Mouse (Mus musculus) erythroblast, embryonic 14.5 days (primary cell): Measurements from ENCODE around the gene Gjd3. TPM values are rescaled to one million over a fixed set of nuclear protein-coding genes. Genes with fewer than 3 reads are reported as not detected.
"Not testable (repeated sequence)": the region's sequence is repeated elsewhere in the genome, so short reads cannot be mapped to it uniquely, and the experiment has no call there.

ENCODE experiments used
- H3K27me3 ChIP-seq: 2 replicates; pipeline ENCODE4 v1.6.1; 2012; ENCODE audit warnings: inconsistent platforms; ENCODE audit not compliant: control insufficient read depth
- H3K36me3 ChIP-seq: 2 replicates; pipeline ENCODE4 v1.6.1; 2012; ENCODE audit warnings: mild to moderate bottlenecking, inconsistent platforms; ENCODE audit not compliant: control insufficient read depth
- H3K4me1 ChIP-seq: 2 replicates; pipeline ENCODE4 v1.6.1; 2012; ENCODE audit warnings: inconsistent platforms; ENCODE audit not compliant: control insufficient read depth
- H3K4me3 ChIP-seq: replicated peaks from 2 replicates; pipeline ENCODE3; 2012; ENCODE audit warnings: moderate library complexity, mild to moderate bottlenecking, inconsistent platforms
- H3K9me3 ChIP-seq: 2 replicates; pipeline ENCODE4 v1.6.1; 2012; ENCODE audit warnings: low read length, inconsistent platforms, mixed read lengths; ENCODE audit not compliant: control insufficient read depth
- GATA1 ChIP-seq: IDR thresholded peaks from 2 replicates; pipeline ENCODE4 v1.6.1; 2012; ENCODE audit warnings: low read length, inconsistent platforms, mixed read lengths
- TAL1 ChIP-seq: IDR thresholded peaks from 3 replicates; pipeline ENCODE4 v1.6.1; 2012; ENCODE audit warnings: low read length, inconsistent platforms, mixed read lengths
- polyA plus RNA-seq: library from polyadenylated mRNA; stranded (reverse); fragments of >175 nt; gene quantifications from 2 replicates; pipeline ENCODE4 v1.2.3, GENCODE M21; 2012

Gjd3 gene
- polyA plus RNA-seq, 1 experiment, result not detected

DNA sequence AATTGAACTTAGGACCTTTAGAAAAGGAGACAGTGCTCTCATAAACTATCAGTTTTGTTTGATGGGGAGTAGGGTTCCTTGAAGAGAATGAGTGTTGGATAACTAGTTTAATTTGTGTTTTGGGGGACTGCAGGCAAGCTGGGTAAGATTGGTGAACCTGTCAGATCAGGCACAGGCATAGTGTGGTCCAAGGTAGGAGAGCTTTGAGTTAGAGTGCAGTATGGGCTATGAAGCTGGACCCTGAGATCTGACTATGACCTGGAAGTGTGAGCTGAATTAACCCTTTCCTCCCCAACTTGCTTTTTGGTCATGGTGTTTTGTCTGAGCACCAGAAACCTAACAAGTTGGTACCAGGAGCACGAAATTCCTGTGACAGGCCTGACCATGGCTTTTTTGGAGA, 31.0 kb upstream of the Gjd3 start:
- TF ChIP-seq GATA1, result no peak
- peaks cover 100% of the 10 kb centered on the region for H3K36me3 ChIP-seq

DNA sequence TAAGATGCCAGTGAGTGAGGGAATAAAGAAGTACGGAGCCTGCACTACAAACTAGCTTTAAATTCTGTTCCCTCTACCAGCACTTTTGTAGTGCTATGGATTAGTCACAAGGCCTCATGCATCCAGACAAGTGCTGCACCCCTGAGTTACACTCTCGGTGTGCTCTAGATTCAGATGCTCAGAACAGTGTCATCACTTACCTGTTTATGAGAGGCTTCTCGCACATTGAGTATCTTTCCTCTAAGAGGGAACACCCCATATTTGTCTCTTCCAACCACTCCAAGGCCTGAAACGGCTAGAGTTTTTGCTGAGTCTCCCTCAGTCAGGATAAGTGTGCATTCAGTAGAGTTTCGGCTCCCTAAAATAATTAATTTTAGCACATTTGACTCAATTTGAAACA, 27.9 kb upstream of the Gjd3 start:
- peaks cover 3% of the 10 kb centered on the region for H3K4me1 ChIP-seq

More for the DNA sequence above, 31.0 kb upstream of the Gjd3 start:
- Histone ChIP-seq H3K9me3 (no peaks in the 10 kb centered on the region), H3K27me3 (no peaks in the 10 kb centered on the region), H3K4me3 (no peak overlapping the region), H3K4me1 (peaks cover 8% of the 10 kb centered on the region)

DNA sequence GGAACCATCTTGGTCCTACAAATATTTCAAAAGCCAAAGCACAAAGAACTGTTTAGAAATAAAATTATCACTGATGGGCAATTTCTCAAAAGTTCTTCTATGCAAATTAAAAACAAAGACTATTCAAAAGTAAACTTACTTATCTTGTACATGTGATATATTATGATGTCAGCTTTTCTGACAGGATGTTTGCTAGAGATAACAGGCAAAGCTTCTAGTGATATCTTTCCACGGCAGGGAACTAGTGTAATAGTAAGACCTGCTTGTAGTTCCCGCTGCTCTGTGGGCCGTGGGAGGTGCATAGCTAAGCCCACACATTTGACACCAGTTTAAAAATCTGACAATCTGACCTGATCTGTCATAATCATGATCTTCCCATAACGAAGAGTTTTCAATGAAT, 27.3 kb upstream of the Gjd3 start:
- peaks cover 3% of the 10 kb centered on the region for H3K4me1 ChIP-seq
- H3K27me3 ChIP-seq, result no peaks in the 10 kb centered on the region
- peaks cover 100% of the 10 kb centered on the region for H3K36me3 ChIP-seq
- no peak for TF ChIP-seq TAL1
- no peak for TF ChIP-seq GATA1
- H3K4me3 ChIP-seq, result no peak overlapping the region
- no peaks in the 10 kb centered on the region for H3K9me3 ChIP-seq

More for the DNA sequence above, 27.9 kb upstream of the Gjd3 start:
- Histone ChIP-seq H3K9me3 (no peaks in the 10 kb centered on the region), H3K4me3 (no peak overlapping the region), H3K27me3 (no peaks in the 10 kb centered on the region), H3K36me3 (peaks cover 100% of the 10 kb centered on the region)
- TF ChIP-seq TAL1 (no peak), GATA1 (no peak)

DNA sequence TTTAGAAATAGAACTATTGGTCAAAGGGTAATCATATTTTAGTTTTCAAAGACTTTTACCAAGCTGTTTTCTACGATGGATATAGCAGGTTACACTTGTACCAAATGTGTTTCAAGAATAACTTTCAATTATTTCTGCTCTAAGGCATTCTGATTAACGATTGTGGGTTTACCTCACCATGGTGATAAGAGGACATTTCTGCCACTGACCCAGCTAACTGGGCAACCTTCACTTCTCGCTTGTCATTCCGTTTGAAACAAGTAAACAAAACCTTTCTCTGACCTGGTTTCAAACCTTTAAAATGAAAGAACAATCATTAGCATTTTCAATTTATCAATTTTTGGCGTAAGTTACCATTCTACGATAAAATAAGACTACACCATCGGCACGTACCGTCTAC, 24.0 kb upstream of the Gjd3 start:
- H3K9me3 ChIP-seq, result no peaks in the 10 kb centered on the region
- H3K4me3 ChIP-seq, result no peak overlapping the region
- H3K36me3 ChIP-seq, result peaks cover 100% of the 10 kb centered on the region
- H3K27me3 ChIP-seq, result no peaks in the 10 kb centered on the region
- no peaks in the 10 kb centered on the region; the same call in 1 of the 2 replicates for H3K4me1 ChIP-seq
- no peak for TF ChIP-seq TAL1
- TF ChIP-seq GATA1, result no peak

DNA sequence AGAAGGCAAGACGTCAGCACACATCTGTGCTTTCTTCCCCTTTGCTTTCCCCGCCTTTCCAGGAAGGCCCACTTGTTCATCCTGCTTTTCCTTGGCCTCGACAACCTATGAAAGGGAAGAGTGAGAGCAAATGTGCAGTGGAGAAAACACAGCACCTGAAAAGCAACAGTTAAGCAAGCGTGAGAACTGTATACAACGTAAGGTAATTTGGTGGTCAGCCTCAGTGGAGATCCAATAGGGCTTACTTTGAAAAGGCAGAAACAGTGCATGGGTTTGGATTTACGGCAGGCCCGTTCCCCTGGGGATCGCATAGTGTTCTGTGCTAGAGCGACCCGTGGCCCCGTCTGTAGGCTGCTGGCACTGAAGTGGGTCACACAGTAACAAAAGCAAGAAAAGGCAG, 16.4 kb upstream of the Gjd3 start:
- Histone ChIP-seq H3K9me3 (no peaks in the 10 kb centered on the region), H3K27me3 (no peaks in the 10 kb centered on the region; the same call in 1 of the 2 replicates), H3K4me1 (no peaks in the 10 kb centered on the region; the same call in 1 of the 2 replicates), H3K36me3 (peaks cover 100% of the 10 kb centered on the region), H3K4me3 (no peak overlapping the region)
- no peak for TF ChIP-seq GATA1
- TF ChIP-seq TAL1, result no peak

DNA sequence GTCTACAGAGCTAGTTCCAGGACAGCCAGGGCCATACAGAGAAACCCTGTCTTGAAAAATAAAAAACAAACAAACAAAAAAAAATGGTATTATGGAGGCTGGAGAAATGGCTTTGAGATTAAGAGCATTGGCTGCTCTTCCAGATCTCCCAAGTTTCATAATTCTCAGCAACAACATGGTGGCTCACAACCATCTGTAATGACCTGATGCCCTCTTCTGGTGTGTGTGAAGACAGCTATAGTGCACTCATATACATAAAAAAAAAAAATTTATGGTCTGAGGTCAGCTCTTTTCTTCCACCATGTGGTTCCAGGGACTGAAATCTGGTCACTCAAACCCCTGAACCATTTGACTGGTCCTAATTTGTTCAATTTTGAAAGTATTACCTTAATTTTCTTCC, 16.0 kb upstream of the Gjd3 start:
- H3K4me1 ChIP-seq, result no peaks in the 10 kb centered on the region; the same call in 1 of the 2 replicates
- H3K27me3 ChIP-seq, result no peaks in the 10 kb centered on the region; the same call in 1 of the 2 replicates
- peaks cover 100% of the 10 kb centered on the region for H3K36me3 ChIP-seq
- no peaks in the 10 kb centered on the region for H3K9me3 ChIP-seq
- TF ChIP-seq TAL1, result no peak
- no peak for TF ChIP-seq GATA1
- no peak overlapping the region for H3K4me3 ChIP-seq

DNA sequence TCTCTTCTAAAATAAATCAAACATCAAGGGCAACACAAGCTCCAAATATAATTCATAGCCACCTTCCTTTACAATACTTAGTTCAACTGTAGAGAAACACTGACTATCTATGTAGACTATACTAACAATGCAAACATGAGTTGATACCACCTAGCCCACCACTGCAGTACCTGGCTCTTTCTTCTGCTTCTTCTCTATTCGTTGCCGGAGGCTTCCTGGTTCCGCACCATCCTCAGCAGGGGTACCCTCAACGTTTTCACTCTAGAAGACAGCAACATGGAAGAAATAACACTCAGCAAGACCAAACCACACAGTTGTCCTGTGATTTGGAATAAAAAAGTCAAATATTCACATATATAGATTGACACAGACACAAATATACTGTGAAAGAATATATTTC, 14.8 kb upstream of the Gjd3 start:
- Histone ChIP-seq H3K27me3 (no peaks in the 10 kb centered on the region; the same call in 1 of the 2 replicates), H3K4me3 (no peak overlapping the region), H3K36me3 (peaks cover 100% of the 10 kb centered on the region), H3K9me3 (no peaks in the 10 kb centered on the region), H3K4me1 (no peaks in the 10 kb centered on the region; the same call in 1 of the 2 replicates)
- TF ChIP-seq GATA1 (no peak), TAL1 (no peak)

DNA sequence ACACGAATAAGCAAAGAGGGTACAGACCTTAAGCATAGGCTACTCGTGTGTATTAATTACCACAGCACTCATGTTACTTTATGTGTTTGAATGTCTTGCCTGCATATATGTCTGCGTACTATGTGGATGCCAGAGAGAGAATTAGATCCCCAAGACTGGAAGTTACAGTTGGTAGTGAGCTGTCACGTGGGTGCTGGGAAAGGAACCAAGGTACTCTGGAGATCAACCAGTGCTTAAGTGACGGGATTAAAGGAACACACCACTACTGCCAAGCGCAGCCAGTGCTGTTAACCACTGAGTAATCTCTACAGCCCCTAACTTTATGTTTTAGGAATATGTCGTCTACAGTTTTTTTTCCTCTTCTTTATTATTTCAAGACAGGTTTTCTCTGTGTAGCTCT, 13.2 kb upstream of the Gjd3 start:
- peaks cover 100% of the 10 kb centered on the region for H3K36me3 ChIP-seq
- TF ChIP-seq TAL1 (no peak), GATA1 (no peak)
- H3K27me3 ChIP-seq, result no peaks in the 10 kb centered on the region; the same call in 1 of the 2 replicates
- no peaks in the 10 kb centered on the region; the same call in 1 of the 2 replicates for H3K4me1 ChIP-seq
- H3K4me3 ChIP-seq, result no peak overlapping the region
- H3K9me3 ChIP-seq, result no peaks in the 10 kb centered on the region

DNA sequence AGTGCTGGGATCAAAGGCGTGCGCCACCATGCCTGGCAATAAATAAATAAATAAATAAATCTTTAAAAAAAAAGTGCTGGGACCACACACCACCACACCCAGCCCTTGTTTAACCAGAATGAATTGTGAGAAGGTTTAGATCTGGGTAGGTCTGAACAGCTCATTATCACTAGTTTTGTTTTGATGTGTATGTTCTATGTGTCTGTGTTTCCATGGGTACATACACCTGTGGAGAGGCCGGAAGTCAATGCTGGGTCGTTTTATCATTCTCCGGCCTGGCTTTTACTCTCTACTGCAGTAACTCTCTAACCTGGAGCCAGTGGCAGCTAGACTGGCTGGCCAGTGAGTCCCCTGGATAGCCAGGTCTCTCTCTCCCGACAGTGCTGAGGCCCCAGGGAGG, 8.1 kb upstream of the Gjd3 start:
- H3K4me1 ChIP-seq, result no peaks in the 10 kb centered on the region
- H3K27me3 ChIP-seq, result no peaks in the 10 kb centered on the region
- H3K9me3 ChIP-seq, result no peaks in the 10 kb centered on the region
- TF ChIP-seq TAL1, result no peak
- no peak for TF ChIP-seq GATA1
- peaks cover 89% of the 10 kb centered on the region for H3K36me3 ChIP-seq
- H3K4me3 ChIP-seq, result no peak overlapping the region

DNA sequence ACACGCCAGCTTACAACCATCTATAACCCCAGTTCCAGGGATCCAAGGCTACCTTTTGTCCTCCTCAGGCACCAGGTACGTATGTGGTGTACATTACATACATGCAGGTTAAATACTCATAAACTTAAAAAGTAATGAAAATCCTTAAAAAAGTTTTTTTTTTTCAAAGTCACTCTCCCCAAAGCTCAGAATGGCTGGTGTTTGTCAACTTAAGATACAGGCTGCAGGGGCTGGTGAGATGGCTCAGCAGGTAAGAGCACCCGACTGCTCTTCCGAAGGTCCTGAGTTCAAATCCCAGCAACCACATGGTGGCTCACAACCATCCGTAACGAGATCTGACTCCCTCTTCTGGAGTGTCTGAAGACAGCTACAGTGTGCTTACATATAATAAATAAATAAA, 5.4 kb upstream of the Gjd3 start:
- Histone ChIP-seq H3K36me3 (peaks cover 63% of the 10 kb centered on the region), H3K27me3 (peaks cover 17% of the 10 kb centered on the region)
- not testable (repeated sequence) for H3K9me3 ChIP-seq, H3K4me3 ChIP-seq, H3K4me1 ChIP-seq

DNA sequence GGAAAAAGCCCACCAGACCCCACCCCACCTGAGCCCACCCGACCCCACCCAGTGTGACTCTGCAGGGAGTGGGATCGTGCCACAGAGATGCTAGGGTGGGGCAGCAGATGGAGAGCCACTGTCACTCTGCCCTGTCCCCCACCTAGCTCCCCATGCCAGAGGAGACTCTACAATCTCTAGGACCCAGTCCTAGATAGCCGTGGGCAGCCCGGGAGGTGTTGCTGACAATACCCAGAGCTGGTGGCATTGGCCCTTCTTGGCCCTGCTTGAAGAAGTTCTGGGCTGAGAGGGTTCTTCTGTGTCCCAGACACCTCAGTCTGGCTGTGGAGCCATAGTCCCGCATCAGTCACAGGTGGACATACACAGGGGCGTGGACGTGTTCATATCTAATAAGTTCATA, 2.7 kb upstream of the Gjd3 start:
- Histone ChIP-seq H3K4me3 (no peak overlapping the region), H3K36me3 (peaks cover 36% of the 10 kb centered on the region), H3K9me3 (peaks cover 2% of the 10 kb centered on the region; the same call in 1 of the 2 replicates), H3K4me1 (peaks cover 8% of the 10 kb centered on the region), H3K27me3 (peaks cover 44% of the 10 kb centered on the region)
- no peak for TF ChIP-seq GATA1
- TF ChIP-seq TAL1, result no peak
